Mouse (Mus musculus): Measurements from ENCODE around the gene Col5a3. TPM values are rescaled to one million over a fixed set of nuclear protein-coding genes. Genes with fewer than 3 reads are reported as not detected.

Col5a3 gene
- 0.29 TPM for total RNA-seq (2023)

DNA sequence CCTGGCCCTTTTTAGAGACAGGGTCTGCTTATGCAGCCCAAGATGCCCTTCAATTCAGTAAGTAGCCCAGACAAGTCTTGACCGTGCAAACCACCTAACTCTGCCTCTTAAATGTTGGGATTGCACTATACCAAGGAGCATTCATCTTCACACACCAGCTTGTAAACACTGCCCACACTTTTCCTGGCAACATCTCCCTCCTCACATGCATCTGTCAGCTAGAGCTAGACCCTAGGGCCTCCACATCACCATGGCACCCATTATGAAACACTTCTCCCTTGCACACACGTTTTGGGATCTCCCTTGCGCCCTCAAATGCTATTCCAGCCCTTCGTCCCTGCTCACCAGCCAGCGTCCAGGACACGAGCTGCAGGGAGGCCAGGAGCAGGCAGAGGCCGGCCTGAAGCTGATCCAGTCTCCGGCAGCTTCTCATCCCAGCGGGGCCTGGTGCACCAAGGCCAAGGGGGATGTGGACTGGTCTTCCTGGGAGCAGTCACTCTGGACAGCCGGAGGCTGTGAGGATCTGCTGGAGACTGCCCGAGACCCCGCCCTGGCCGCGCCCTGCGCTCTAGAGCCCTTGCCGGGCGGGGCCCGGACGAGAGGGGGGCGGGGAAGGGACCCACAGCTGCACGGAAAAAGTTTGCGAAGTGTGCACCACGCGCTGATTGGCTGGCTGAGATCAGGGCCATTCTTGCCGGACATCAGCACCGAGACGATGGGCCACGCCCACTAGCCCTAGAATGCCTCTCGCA lies at the start of gene Col5a3:
Col5a3 (minus strand) TSS at position 547 of the 752 bp plus-strand sequence.

DNA sequence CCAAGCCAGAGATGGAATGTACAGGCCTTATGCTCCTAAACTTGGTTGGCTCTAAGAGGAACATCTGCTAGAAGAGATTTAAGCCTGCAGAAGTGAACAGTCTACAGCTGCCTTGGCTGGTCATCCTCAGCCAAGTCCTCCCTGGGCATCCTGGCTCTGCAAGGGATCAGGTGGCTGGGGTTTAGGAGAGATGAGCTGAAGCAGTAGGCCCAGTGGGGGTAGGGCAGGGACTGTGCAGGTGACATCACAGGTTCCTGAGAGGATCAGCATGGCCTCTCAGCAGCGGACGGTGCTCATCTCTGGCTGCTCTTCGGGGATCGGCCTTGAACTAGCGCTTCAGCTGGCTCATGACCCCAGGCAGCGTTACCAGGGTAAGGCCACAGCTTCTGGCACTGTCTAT lies 3.4 kb upstream of the Col5a3 start, which contains the start of gene Rdh8:
Rdh8 (plus strand) TSS at position 268 of the 400 bp plus-strand sequence.

DNA sequence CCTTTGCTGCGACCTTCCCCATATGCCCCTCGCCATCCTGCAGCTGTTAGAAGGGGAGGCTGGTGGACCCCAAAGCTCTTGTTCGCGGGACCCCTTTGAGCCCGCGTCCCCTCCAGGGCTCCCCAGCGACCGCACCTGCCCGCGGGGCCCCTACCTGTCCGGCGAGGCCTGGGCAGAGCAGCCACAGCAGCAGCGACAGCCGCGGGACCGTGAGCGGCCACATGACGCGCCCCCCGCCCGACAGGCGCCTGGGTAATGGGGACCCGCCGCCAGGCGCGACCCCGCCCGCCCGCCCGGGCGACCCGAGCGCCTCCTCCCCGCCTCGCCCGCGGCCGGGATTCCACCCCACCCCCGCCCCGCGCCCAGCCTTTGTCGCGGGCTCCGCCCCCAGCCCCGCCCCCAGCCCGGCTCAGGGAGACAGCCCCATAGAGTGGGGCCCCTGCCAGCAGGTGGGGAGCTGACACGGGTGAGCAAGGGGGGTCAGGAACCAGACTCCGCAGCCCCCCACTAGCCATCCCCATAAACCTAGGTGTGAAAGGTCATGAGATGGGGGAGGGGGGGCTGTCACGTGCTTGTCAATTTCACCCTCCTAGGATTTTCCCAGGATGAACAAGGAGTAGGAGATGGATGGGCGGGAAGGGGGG lies 68.7 kb downstream of the Col5a3 start, which contains the start of gene Olfm2:
Olfm2 (minus strand) TSS at position 333 of the 644 bp plus-strand sequence.

Other genes starting within 250 kb of the Col5a3 start
- 8.3 TPM for gene Zfp846, start 233.8 kb downstream of the Col5a3 start, total RNA-seq (2023)
- gene Ubl5, start 172.2 kb downstream of the Col5a3 start, total RNA-seq (2023), result 327 TPM
- 115 TPM for gene Fbxl12, start 170.3 kb downstream of the Col5a3 start, total RNA-seq (2023)
- gene Pin1, start 163.0 kb downstream of the Col5a3 start, total RNA-seq (2023), result 21.0 TPM
- gene Olfm2, start 68.7 kb downstream of the Col5a3 start, total RNA-seq (2023), result not detected
- not detected for gene Rdh8, start 3.4 kb upstream of the Col5a3 start, total RNA-seq (2023)
- gene A230050P20Rik, start 53.6 kb upstream of the Col5a3 start, total RNA-seq (2023), result 42.0 TPM
- gene Angptl6, start 64.7 kb upstream of the Col5a3 start, total RNA-seq (2023), result 1.7 TPM
- gene Ppan, start 73.1 kb upstream of the Col5a3 start, total RNA-seq (2023), result 83.2 TPM
- gene Eif3g, start 83.6 kb upstream of the Col5a3 start, total RNA-seq (2023), result 180 TPM
- gene Dnmt1, start 144.8 kb upstream of the Col5a3 start, total RNA-seq (2023), result 82.7 TPM
- 2.1 TPM for gene S1pr2, start 161.7 kb upstream of the Col5a3 start, total RNA-seq (2023)
- 41.2 TPM for gene Mrpl4, start 187.7 kb upstream of the Col5a3 start, total RNA-seq (2023)
- 18.7 TPM for gene Icam1, start 200.9 kb upstream of the Col5a3 start, total RNA-seq (2023)
- 0.97 TPM for gene Icam4, start 214.3 kb upstream of the Col5a3 start, total RNA-seq (2023)
- gene Icam5, start 217.0 kb upstream of the Col5a3 start, total RNA-seq (2023), result 0.23 TPM

Data from CD4-positive naive resting alpha-beta T cell, adult 76 days (primary cell).